Mouse (Mus musculus) forelimb bud, embryonic 11.5 days (tissue): Measurements from ENCODE around the gene Plin1.

Experiments
- DNase-seq: peaks from one replicate; pipeline ENCODE4 v3.0.0-alpha.2; 2012; ENCODE audit warnings: low read depth, low spot score

Gene Plin1

DNA sequence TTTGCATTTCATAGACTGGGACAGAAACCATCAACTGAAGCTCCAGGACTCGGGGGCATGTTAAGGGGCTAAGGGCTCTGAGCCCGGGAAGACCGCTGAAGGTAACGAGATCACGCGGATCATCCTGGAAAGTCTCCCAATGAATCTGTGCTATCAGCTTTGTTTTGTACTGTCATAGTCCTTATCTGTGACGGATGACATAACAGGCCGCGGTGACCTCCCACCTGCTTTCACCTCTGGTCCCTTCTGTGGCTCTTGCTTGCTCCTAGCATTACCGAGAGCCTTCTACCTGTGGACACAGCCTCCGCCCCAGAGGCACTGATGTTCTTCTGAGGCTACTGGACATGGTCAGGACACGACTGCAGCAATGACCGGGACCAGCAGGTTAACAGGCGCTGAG is 3.8 kb upstream of the Plin1 start:
- DNase-seq: no peak

DNA sequence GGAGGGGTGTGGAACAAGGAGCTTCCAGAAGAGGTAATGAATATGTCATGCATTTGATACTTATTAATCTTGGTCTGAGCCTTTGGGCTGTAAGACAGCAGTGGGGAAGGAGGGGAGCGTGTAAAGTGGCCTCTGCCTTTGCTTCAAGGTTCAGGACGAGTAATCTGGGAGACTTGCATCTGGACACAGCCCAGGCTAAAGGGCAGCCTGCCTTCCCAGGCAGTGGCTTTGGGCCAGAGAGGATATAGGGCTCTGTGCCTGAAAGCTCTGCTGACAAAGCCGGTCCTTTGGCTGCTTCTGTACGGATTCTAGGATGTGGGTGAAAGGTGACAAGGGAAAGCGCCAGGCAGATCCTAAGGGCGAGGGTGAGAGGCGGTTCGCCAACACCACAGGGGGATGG is 1.9 kb upstream of the Plin1 start:
- DNase-seq: no peak

DNA sequence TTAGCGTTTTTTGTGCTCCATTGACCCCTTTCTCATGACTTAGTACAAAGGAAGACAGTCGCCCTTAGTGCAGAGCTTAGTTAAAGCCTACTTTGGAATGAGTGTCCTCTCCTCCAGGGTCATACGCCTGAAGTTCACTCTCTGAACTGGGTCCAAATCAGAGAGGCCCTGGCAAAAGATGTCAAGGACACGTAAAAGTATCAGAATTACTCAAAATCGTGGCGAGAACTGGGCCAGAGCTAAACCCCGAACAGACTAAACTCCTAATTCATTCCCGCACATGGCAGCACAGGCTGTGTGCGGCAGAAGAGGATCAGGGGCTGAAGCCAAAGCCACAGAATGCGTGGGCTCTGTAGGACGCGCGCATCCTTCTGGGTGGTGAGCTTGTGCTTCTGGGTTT is 1.3 kb downstream of the Plin1 start:
- DNase-seq: no peak

DNA sequence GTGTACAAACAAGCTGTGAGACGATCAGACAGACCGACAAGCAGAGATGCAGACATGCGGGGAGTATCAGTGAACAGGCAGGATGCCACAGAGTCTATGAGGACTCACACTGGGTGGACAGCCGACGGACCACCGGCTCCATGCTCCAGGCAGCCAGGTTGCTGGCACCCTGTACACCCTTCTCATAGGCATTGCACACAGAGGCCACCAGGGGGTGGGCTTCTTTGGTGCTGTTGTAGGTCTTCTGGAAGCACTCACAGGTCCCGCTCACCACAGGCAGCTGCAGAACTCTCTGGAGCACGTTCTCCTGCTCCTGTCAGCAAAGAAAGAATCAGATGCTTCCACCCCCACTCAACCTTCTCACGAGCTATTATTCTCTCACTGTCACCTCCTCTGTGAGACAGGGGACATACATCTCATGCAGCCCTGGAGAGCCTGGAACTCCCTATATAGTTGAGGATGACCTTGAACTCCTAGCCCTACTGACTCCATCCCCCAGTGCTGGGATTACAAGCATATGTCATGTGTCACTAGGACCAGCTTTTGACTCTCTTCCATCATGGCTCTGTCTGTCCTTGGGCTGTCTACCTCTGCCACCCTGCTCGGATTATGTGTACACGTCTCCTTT is 2.8 kb downstream of the Plin1 start:
- DNase-seq: no peak

DNA sequence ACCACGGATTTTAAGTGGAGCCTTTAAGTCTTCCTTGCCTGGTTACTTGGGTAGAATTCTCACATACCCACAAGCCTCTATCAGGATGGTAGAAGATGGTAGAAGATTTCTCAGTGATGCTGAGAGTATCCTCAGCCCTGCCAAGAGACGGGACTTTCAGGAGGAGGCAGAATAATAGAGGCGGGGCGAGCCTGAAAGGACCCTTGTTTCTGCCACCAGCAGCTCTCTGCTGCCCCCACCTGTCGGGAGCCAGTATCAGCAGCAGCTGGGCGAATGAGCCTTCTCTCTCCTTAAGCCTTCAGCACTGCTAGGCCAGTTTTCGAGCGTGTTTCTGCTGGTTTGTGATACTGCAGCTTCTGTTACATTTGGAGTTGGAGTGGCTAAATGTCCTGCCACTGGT is 3.5 kb downstream of the Plin1 start:
- peak; percentile 79 for DNase-seq

DNA sequence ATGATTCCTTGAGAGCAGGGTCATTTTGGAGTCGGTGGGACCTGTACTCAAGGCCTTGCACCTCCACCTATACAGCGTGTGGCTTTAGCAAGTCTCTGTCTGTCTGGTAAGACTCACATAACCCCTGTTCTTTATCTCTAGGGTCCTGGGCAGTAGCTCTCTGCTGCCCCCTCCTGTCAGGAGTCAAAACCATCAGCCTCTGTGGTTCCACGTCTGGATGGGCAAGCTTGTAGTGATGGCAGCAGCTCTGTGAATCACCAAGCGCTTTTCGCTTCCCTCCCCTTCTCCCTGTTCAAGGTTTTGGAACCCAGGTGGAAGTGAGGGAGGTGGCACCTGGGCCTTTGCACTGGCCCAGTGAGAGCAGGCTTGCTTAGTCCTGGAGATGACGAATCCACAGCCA is 4.5 kb downstream of the Plin1 start:
- peak; percentile 65 for DNase-seq

DNA sequence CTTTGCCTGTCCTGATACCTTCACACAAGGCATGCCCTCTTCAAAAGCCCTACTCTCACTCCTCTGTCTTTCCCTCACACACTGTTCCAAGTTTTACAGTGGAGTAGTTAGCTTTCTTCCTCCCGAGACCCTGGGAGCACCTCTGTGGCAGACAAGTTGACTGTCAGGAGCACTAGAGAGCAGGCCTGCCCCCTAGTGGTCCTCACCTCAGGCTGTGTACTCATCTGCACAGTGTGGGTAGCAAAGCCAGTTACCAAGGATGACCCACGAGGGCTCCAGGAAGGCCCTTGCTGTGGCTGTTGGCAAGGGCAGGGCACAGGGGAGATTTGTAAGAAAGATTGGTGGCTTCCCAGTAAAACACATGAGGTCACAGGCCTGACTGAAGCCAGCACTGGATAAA is 5.6 kb downstream of the Plin1 start:
- DNase-seq: peak; percentile 32

DNA sequence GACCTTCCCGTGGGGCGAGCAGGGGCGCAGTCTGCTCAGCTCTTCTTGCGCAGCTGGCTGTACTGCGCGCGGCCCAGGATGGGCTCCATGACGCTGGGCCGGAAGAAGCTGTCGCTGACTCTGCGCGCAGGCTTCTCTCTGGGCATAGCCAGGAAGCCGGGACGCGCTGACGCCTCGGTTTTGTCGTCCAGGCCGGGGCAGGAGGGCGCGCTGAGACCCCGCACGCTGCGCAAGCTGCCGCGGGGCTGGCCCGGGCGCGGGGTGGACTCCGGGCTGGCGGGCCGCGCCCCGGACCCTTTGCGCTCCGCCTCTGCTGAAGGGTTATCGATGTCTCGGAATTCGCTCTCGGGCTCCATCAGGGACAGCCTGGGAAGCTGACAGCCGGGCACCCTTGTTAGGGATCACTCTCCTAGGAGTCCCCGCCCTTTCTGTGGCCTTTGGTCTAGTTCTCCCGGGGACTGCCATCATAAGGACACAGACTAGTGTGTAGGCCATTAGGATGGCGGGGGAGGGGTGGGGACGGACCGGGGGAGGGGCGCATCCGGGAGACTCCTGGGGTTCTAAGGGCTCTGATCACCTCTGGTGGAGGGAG is 11.2 kb downstream of the Plin1 start:
- DNase-seq: peak; percentile 33

DNA sequence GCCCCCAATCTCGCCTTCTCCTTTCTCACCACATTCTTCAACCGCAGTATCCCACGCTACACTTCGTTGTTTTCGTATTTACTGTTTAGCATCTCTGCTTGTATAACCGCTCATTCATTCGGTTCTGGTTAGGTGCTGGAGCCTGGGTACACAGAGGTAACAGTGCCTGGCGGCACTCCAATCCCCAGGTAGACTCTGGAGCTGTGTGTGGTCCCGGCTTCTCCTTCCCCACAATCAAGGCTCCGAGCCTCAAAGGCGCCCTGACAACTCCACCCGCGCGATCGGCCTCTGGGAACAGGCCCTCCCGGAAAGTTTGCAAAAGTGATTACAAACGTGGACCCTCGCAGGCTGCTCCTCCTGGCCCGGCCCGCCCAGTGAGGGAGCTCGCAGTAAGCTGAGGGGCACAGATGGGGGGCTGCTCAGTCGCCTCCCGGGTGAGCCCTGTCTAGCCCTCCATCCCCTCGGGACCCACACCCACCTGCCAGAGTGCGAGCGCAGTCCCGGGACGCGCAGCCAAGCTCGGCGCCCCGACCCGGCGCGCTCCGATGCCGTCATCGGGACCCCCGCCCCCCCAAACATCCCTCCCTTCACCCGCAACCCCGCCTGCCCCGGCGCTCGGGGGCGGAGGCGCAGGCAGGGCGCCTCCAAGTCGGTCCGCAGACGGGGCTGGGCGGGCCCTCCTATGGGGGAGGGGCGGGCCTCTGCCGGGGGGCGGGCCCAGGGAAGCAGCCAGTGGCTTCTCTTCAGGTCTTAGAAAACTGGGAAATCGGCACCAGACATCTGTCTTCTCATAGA is 17.3 kb downstream of the Plin1 start, which contains the start of gene Kif7:
Gene Kif7 (minus strand): TSS at position 534 of the 795 bp plus-strand sequence.
- DNase-seq: peak; percentile 88

DNA sequence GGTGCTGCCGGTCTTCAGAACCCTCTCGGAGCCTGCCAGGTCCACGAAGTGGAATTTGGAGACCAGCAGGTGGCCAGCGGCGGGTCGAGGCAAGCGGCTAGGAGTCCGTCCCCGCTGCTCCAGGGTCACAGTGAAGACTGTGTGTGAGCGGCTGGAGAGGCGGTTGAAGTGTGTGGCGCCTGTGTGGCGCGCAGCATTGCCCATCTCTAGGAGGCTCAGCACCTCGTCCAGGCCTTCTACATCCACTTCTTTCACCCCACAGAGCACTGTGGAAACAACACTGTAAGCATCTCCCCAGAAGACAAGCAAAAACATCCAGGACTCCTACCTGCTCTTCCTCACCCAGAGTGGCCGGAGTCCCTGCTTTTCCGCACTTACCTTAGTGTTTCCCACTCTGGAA is 21.9 kb downstream of the Plin1 start:
- DNase-seq: no peak

DNA sequence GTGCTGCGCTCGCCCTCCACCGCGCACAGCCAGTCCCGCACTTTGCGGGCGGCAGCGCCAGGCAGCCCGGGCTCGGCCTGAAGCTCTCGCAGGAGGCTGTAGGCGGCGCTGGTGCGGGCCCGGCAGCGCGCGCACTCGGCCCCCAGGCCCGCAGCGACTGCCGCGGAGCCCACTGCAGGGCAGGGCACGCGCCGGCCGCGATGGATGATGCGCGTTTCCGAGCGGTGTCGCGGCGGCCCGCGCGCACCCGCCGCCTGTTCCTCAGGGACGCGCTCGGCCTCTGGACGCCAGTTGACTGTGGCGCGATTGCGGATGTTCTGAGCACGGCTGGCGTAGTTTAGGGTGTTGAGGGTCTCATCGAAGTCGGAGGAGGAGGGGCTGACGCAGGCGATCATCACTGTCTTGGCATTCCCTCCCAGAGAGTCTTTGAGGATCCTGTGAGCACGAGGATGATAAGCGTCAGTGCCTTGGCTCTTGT is 22.5 kb downstream of the Plin1 start:
- peak; percentile 65 for DNase-seq

DNA sequence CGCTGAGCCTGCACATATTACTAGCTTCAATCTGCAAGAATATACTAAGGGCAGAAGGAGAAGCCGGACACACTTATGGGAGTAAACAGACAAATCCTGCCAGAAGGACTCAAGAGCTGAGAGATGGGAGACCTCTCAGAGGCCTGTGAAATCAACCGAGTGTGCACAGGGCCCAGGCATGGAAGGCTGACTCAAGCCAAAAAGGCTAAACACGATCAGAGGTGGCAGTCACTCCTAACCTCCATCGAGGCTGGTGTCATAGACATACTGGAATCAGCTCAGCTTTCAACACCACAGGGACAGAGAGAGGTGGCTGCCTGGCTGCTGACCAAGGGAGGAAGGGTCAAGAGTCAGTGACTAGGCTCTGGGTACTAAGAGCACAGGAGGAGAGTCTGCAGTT is 27.5 kb downstream of the Plin1 start:
- no peak for DNase-seq

DNA sequence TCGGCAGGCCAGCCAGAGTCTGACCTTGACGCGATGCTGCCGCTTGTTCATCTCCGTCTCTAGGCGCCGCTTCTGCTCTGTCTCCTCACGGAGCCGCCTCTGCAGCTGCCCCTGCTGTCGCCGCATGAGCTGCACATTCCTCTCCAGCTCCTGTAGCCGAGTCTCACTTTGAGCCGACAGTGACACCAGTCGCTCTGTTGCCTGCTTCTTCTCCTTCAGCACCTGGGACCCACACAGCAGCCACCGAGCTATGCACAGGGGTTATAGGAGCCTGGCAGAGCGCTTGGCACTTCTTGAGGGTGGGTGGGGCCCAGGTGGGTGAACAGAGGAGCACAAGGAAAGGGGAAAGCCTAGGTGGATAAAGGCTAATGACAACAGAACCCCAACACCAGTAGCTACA is 29.9 kb downstream of the Plin1 start:
- no peak for DNase-seq

DNA sequence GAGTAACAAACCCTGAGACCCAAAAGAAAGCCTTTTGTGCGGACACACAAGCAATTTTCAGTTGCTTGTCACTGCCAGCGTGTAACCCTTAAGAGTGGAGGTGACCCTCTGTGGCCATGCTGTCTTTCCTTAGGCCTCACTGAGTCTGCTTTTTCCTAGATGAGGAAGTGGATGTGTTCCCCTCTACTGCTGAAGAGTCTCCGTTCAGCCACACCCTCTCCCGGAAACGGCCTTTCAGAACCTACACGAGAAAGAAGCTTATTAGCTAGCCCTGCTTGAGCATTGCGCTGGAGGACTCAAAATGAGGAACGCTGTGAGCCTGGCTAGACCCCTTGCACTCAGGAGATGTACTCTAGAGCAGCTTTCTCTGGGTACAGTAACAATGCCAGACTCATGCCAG is 36.2 kb downstream of the Plin1 start:
- DNase-seq: no peak

DNA sequence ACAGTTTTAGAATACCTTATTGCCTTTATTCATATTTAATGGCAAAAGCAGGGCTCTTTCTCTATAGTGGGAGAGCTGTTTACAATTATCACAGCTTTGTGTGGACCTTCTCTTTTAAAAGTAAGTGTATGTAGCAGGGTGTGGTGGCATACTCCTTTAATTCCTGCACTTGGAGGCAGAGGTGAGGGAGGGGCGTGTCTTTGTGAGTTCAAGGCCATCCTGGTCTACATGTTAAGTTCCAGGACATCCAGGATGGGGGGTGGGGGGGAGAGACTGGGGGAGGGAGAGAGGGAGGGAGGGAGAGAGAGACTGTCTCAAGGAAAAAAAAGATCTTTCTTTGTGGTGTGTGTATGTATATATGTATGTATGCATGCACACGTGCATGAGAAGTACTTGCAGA is 52.5 kb downstream of the Plin1 start:
- DNase-seq: no peak

DNA sequence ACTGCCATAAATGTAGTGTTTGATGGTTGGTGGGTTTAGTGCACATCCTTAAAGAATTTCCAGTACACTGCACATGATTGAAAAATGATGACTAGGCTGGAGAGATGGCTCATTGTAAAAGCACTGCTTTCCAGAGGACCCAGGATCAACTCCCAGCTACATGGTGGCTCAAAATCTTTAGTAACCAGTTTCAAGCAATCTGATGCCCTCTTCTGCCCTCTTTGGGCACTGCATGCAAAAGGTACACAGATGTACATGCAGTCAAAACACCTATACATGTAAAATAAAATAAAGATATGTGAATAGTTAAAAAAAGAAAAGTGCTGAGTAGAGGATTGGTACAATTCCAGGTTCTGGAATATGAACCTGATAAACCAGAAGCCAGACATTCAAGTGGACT is 53.5 kb downstream of the Plin1 start:
- DNase-seq: no peak

DNA sequence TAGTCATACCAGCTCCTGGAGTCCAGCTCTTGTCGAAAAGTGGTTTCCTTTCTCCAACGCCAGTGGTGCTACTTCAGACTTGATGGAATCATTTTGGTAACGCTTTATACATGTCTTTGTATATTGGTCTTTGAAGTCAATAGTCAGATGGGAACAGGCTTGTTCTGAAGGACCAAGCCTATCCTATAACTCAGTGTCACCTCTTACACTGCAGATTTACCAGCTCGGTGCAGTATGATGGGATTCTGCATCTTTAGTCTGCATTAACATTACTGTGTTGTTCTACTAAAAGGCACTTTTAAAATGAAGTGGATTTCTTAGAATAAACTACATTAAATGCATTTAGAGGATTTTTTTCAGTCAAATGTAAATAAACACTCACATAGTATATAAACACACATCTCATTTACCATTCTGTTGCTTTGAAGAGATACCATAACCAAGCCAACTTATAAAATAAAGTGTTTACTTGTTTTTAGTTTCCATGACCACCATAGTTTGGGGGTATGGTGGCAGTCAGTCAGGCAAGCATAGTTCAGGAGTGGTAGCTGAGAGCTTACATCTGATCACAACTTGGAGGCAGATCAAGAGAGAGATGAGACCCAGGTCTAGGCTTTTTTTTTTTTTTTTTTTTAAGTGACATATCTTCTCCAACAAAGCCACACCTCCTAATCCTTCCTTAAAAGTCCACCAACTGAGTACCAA is 61.7 kb downstream of the Plin1 start:
- no peak for DNase-seq
